Mouse (Mus musculus) MEL (cell line): ENCODE results near the gene Zfp991.
"Not testable (repeated sequence)": the region's sequence is repeated elsewhere in the genome, so short reads cannot be mapped to it uniquely, and the experiment has no call there.

ENCODE experiments used
- CTCF ChIP-seq, 3 experiments: IDR thresholded peaks in 2 of 3; conservative IDR thresholded peaks in 1 of 3; 2 replicates each; pipeline ENCODE4 v1.5.1; 2011 to 2012; ENCODE audit warnings: low read length in 3 of 3, low read depth in 2 of 3, mild to moderate bottlenecking in 2 of 3, improper control_type of control experiment in 1 of 3, inconsistent platforms in 1 of 3, mixed read lengths in 1 of 3, moderate library complexity in 1 of 3; ENCODE audit not compliant: control insufficient read depth in 1 of 3, insufficient read depth in 1 of 3, poor library complexity in 1 of 3, severe bottlenecking in 1 of 3
- EP300 ChIP-seq, 2 experiments: IDR thresholded peaks; 2 replicates each; pipeline ENCODE4 v1.6.1; 2011; ENCODE audit warnings: improper control_type of control experiment in 2 of 2, low read length in 2 of 2, low read depth in 1 of 2, mild to moderate bottlenecking in 1 of 2
- MAFK ChIP-seq: IDR thresholded peaks from 2 replicates; pipeline ENCODE4 v1.6.1; 2011; ENCODE audit warnings: low read depth, mild to moderate bottlenecking, low read length, improper control_type of control experiment, borderline replicate concordance

- not testable (repeated sequence) for TF ChIP-seq CTCF (IDR thresholded peaks at IDR 0.05 in 2 of 3, conservative IDR thresholded peaks at IDR 0.05 in 1 of 3; ENCODE audit: control insufficient read depth in 1 of 3, insufficient read depth in 1 of 3, low read depth in 2 of 3, low read length in 3 of 3, poor library complexity in 1 of 3, severe bottlenecking in 1 of 3); EP300 (IDR thresholded peaks at IDR 0.05; ENCODE audit: low read depth in 1 of 2, low read length in 2 of 2); MAFK
These were observed 92.1 kb downstream of the Zfp991 start for GRCm38 (mm10) chr4:147223778-147224435.
